Mouse (Mus musculus): ENCODE data around the gene Aldh3b1. TPM values are rescaled to one million over a fixed set of nuclear protein-coding genes. Genes with fewer than 3 reads are reported as not detected.
A peak's percentile ranks its signal among the peaks of the same experiment; 100 is the strongest.

Aldh3b1 gene
- polyA plus RNA-seq, 1 experiment from 2014 or later, result 2.9 TPM

GRCm38 (mm10) chr19:3924190-3924589, 5.4 kb downstream of the Aldh3b1 start:
- H3K9ac ChIP-seq (ENCODE audit: low read length), result no peak overlapping the region
- no peak overlapping the region for H3K4me2 ChIP-seq (ENCODE audit: low read length)
- H3K4me3 ChIP-seq (ENCODE audit: control insufficient read depth in 1 of 2, insufficient read depth in 1 of 2, low read depth in 1 of 2, low read length in 2 of 2), result no peak overlapping the region
- WGBS, result 64% methylated on average over 8 of the region's 8 CpGs
- H3K27ac ChIP-seq (replicated peaks in 1 of 2; ENCODE audit: control insufficient read depth in 1 of 2, insufficient read depth in 1 of 2, low read depth in 2 of 2, low read length in 2 of 2), result no peak overlapping the region
- H3K9me3 ChIP-seq (ENCODE audit: control insufficient read depth, low read length), result no peaks in the 10 kb centered on the region
- no peaks in the 10 kb centered on the region for H3K27me3 ChIP-seq (ENCODE audit: control insufficient read depth, insufficient read depth, low read length)
- H3K4me1 ChIP-seq (ENCODE audit: control insufficient read depth in 2 of 2, insufficient read depth in 2 of 2, low read length in 2 of 2), result peaks cover 12 to 15% of the 10 kb centered on the region in 2 experiments
- no peaks in the 10 kb centered on the region for H3K36me3 ChIP-seq (ENCODE audit: control insufficient read depth, insufficient read depth, low read length)
- ATAC-seq (ENCODE audit: insufficient number of reproducible peaks, insufficient read depth, low FRiP score, low read depth), result no peak

DNA sequence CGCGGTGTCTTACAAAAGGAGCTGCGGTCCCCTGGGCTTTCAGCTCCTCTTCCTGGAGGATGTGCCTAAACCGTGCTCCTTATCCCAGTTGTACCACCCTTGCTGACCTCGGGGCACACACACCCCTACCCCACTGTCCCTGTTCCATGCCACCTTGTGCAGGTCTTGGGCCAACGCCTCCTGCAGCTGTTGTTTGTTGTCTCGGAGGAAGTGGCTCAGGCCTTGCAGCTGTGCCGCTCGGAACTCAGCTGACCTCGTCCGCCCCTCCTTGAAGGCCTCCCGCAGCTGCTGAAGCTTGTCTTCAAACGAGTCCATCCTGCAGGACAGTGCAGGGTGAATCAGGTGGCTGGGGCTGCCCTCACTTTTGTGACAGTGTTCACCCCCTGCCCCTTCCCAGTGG, 6.0 kb downstream of the Aldh3b1 start:
- Histone ChIP-seq H3K9ac (ENCODE audit: low read length) (no peak overlapping the region), H3K27me3 (ENCODE audit: control insufficient read depth, insufficient read depth, low read length) (no peaks in the 10 kb centered on the region), H3K9me3 (ENCODE audit: control insufficient read depth, low read length) (no peaks in the 10 kb centered on the region), H3K36me3 (ENCODE audit: control insufficient read depth, insufficient read depth, low read length) (no peaks in the 10 kb centered on the region), H3K4me1 (ENCODE audit: control insufficient read depth in 2 of 2, insufficient read depth in 2 of 2, low read length in 2 of 2) (peaks cover 8 to 9% of the 10 kb centered on the region in 2 experiments; a peak in 2 of 4 replicates), H3K4me2 (ENCODE audit: low read length) (no peak overlapping the region), H3K4me3 (ENCODE audit: control insufficient read depth in 1 of 2, insufficient read depth in 1 of 2, low read depth in 1 of 2, low read length in 2 of 2) (no peak overlapping the region), H3K27ac (replicated peaks in 1 of 2; ENCODE audit: control insufficient read depth in 1 of 2, insufficient read depth in 1 of 2, low read depth in 2 of 2, low read length in 2 of 2) (peak overlapping the region in 1 of 2 experiments; percentile 18; a peak in 1 of 4 replicates)
- 57% methylated on average over 13 of the region's 13 CpGs for WGBS
- no peak for ATAC-seq (ENCODE audit: insufficient number of reproducible peaks, insufficient read depth, low FRiP score, low read depth)

GRCm38 (mm10) chr19:3922661-3923371, 6.8 kb downstream of the Aldh3b1 start:
- H3K4me2 ChIP-seq (ENCODE audit: low read length), result no peak overlapping the region
- H3K9me3 ChIP-seq (ENCODE audit: control insufficient read depth, low read length), result no peaks in the 10 kb centered on the region
- no peak for ATAC-seq (ENCODE audit: insufficient number of reproducible peaks, insufficient read depth, low FRiP score, low read depth)
- no peaks in the 10 kb centered on the region for H3K36me3 ChIP-seq (ENCODE audit: control insufficient read depth, insufficient read depth, low read length)
- H3K4me3 ChIP-seq (ENCODE audit: control insufficient read depth in 1 of 2, insufficient read depth in 1 of 2, low read depth in 1 of 2, low read length in 2 of 2), result no peak overlapping the region
- H3K4me1 ChIP-seq (ENCODE audit: control insufficient read depth in 2 of 2, insufficient read depth in 2 of 2, low read length in 2 of 2), result peaks cover 8 to 9% of the 10 kb centered on the region in 2 experiments; a peak in 2 of 4 replicates
- H3K27ac ChIP-seq (replicated peaks in 1 of 2; ENCODE audit: control insufficient read depth in 1 of 2, insufficient read depth in 1 of 2, low read depth in 2 of 2, low read length in 2 of 2), result no peak overlapping the region; a peak in 1 of 4 replicates
- H3K27me3 ChIP-seq (ENCODE audit: control insufficient read depth, insufficient read depth, low read length), result no peaks in the 10 kb centered on the region
- H3K9ac ChIP-seq (ENCODE audit: low read length), result no peak overlapping the region
- 58% methylated on average over 10 of the region's 10 CpGs for WGBS

DNA sequence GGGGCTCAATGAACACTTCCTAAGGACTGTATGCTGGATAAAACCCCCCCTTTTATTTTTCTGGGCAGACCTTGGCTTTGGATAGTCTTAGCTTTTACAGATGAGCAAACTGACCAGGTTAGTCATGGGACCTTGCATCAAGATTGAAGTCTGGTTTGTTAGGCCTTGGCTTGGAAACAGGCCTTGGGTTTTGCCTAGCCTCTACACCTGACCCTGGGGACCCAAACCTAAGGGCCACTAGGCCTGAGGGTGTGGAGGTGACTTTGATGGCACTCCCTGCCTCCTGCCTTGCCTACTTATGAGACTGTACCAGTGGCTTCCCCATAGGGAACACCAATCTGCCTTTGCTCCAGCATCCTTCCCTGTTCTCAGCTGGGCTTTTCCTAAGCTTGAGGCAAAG, 9.7 kb downstream of the Aldh3b1 start:
- Histone ChIP-seq H3K9me3 (ENCODE audit: control insufficient read depth, low read length) (no peaks in the 10 kb centered on the region), H3K4me2 (ENCODE audit: low read length) (no peak overlapping the region), H3K36me3 (ENCODE audit: control insufficient read depth, insufficient read depth, low read length) (no peaks in the 10 kb centered on the region), H3K9ac (ENCODE audit: low read length) (no peak overlapping the region), H3K4me3 (ENCODE audit: control insufficient read depth in 1 of 2, insufficient read depth in 1 of 2, low read depth in 1 of 2, low read length in 2 of 2) (no peak overlapping the region), H3K4me1 (ENCODE audit: control insufficient read depth in 2 of 2, insufficient read depth in 2 of 2, low read length in 2 of 2) (peaks cover 7 to 8% of the 10 kb centered on the region in 2 experiments; a peak in 2 of 4 replicates), H3K27me3 (ENCODE audit: control insufficient read depth, insufficient read depth, low read length) (no peaks in the 10 kb centered on the region), H3K27ac (replicated peaks in 1 of 2; ENCODE audit: control insufficient read depth in 1 of 2, insufficient read depth in 1 of 2, low read depth in 2 of 2, low read length in 2 of 2) (no peak overlapping the region)
- no peak for ATAC-seq (ENCODE audit: insufficient number of reproducible peaks, insufficient read depth, low FRiP score, low read depth)

DNA sequence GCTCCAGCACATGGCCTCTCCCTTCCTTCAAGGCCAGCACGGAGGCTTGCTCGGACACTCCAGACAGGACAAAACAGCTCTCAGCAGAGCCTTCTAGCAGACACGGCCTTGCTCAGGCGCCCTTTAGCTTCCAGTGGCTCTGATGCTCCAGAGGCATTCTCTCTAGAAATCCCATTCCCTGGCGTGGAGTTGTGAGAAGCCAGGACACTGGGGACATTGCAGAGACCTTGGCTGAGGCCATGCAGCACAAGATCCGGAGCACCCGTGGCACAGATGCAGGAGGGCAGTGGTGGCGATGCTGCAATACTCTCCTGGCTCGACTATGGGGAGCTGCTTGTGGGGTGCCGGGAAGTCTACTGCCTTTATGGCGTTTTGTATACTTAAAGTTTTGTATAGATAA, 12.9 kb downstream of the Aldh3b1 start:
- Histone ChIP-seq H3K4me3 (ENCODE audit: control insufficient read depth in 1 of 2, insufficient read depth in 1 of 2, low read depth in 1 of 2, low read length in 2 of 2) (no peak overlapping the region), H3K27me3 (ENCODE audit: control insufficient read depth, insufficient read depth, low read length) (no peaks in the 10 kb centered on the region), H3K9ac (ENCODE audit: low read length) (no peak overlapping the region), H3K4me1 (ENCODE audit: control insufficient read depth in 2 of 2, insufficient read depth in 2 of 2, low read length in 2 of 2) (peaks cover 9 to 13% of the 10 kb centered on the region in 2 experiments), H3K27ac (replicated peaks in 1 of 2; ENCODE audit: control insufficient read depth in 1 of 2, insufficient read depth in 1 of 2, low read depth in 2 of 2, low read length in 2 of 2) (no peak overlapping the region), H3K9me3 (ENCODE audit: control insufficient read depth, low read length) (no peaks in the 10 kb centered on the region), H3K36me3 (ENCODE audit: control insufficient read depth, insufficient read depth, low read length) (no peaks in the 10 kb centered on the region), H3K4me2 (ENCODE audit: low read length) (no peak overlapping the region)
- WGBS, result 72% methylated on average over 11 of the region's 11 CpGs
- no peak for ATAC-seq (ENCODE audit: insufficient number of reproducible peaks, insufficient read depth, low FRiP score, low read depth)

GRCm38 (mm10) chr19:3914535-3914934, 15.1 kb downstream of the Aldh3b1 start:
- Histone ChIP-seq H3K27me3 (ENCODE audit: control insufficient read depth, insufficient read depth, low read length) (no peaks in the 10 kb centered on the region), H3K4me3 (ENCODE audit: control insufficient read depth in 1 of 2, insufficient read depth in 1 of 2, low read depth in 1 of 2, low read length in 2 of 2) (no peak overlapping the region), H3K36me3 (ENCODE audit: control insufficient read depth, insufficient read depth, low read length) (peaks cover 20% of the 10 kb centered on the region), H3K4me1 (ENCODE audit: control insufficient read depth in 2 of 2, insufficient read depth in 2 of 2, low read length in 2 of 2) (peaks cover 10 to 14% of the 10 kb centered on the region in 2 experiments), H3K9ac (ENCODE audit: low read length) (no peak overlapping the region), H3K27ac (replicated peaks in 1 of 2; ENCODE audit: control insufficient read depth in 1 of 2, insufficient read depth in 1 of 2, low read depth in 2 of 2, low read length in 2 of 2) (no peak overlapping the region), H3K4me2 (ENCODE audit: low read length) (no peak overlapping the region), H3K9me3 (ENCODE audit: control insufficient read depth, low read length) (no peaks in the 10 kb centered on the region)
- WGBS, result 83% methylated on average over 5 of the region's 5 CpGs
- no peak for ATAC-seq (ENCODE audit: insufficient number of reproducible peaks, insufficient read depth, low FRiP score, low read depth)

GRCm38 (mm10) chr19:3913692-3914091, 15.9 kb downstream of the Aldh3b1 start:
- Histone ChIP-seq H3K9me3 (ENCODE audit: control insufficient read depth, low read length) (no peaks in the 10 kb centered on the region), H3K4me1 (ENCODE audit: control insufficient read depth in 2 of 2, insufficient read depth in 2 of 2, low read length in 2 of 2) (peaks cover 10 to 14% of the 10 kb centered on the region in 2 experiments), H3K4me3 (ENCODE audit: control insufficient read depth in 1 of 2, insufficient read depth in 1 of 2, low read depth in 1 of 2, low read length in 2 of 2) (peak overlapping the region; percentile 55 to 70), H3K27me3 (ENCODE audit: control insufficient read depth, insufficient read depth, low read length) (no peaks in the 10 kb centered on the region), H3K27ac (replicated peaks in 1 of 2; ENCODE audit: control insufficient read depth in 1 of 2, insufficient read depth in 1 of 2, low read depth in 2 of 2, low read length in 2 of 2) (peak overlapping the region; percentile 83 to 91; a peak in 2 of 4 replicates), H3K4me2 (ENCODE audit: low read length) (peak overlapping the region; percentile 92), H3K36me3 (ENCODE audit: control insufficient read depth, insufficient read depth, low read length) (peaks cover 28% of the 10 kb centered on the region), H3K9ac (ENCODE audit: low read length) (peak overlapping the region; percentile 82)
- ATAC-seq (ENCODE audit: insufficient number of reproducible peaks, insufficient read depth, low FRiP score, low read depth), result no peak
- WGBS, result 87% methylated on average over 8 of the region's 8 CpGs

Measured in heart, embryonic 14.5 days (tissue).